Mouse (Mus musculus) embryonic facial prominence, embryonic 13.5 days (tissue): Measurements from ENCODE around the gene Irf2bpl. TPM values are rescaled to one million over a fixed set of nuclear protein-coding genes. Genes with fewer than 3 reads are reported as not detected.

Source experiments
- ATAC-seq: fragments of 200-750 bp; cut with Nextera tagmentation; 2 replicates; pipeline ENCODE4 v1.8.0; 2017; ENCODE audit warnings: low read depth; ENCODE audit not compliant: insufficient number of reproducible peaks, insufficient read depth, low FRiP score, low TSS enrichment
- H3K27ac ChIP-seq: fragments of 300-500 bp; sonication (generic); 2 replicates; pipeline ENCODE4 v1.5.1; 2015; ENCODE audit warnings: moderate library complexity, mild to moderate bottlenecking, inconsistent platforms
- H3K27me3 ChIP-seq: fragments of 300-500 bp; sonication (generic); 2 replicates; pipeline ENCODE4 v1.6.1; 2015; ENCODE audit warnings: mild to moderate bottlenecking, inconsistent platforms
- H3K36me3 ChIP-seq: fragments of 300-500 bp; sonication (generic); 2 replicates; pipeline ENCODE4 v1.6.1; 2015; ENCODE audit warnings: mild to moderate bottlenecking, inconsistent platforms
- H3K4me1 ChIP-seq: fragments of 300-500 bp; sonication (generic); 2 replicates; pipeline ENCODE4 v1.6.1; 2015; ENCODE audit warnings: inconsistent platforms
- H3K4me2 ChIP-seq: fragments of 300-500 bp; sonication (generic); 2 replicates; pipeline ENCODE4 v1.6.1; 2015; ENCODE audit warnings: moderate library complexity, mild to moderate bottlenecking, inconsistent platforms
- H3K4me3 ChIP-seq: fragments of 300-500 bp; sonication (generic); 2 replicates; pipeline ENCODE4 v1.5.1; 2015; ENCODE audit warnings: mild to moderate bottlenecking, inconsistent platforms
- H3K9ac ChIP-seq: fragments of 300-500 bp; sonication (generic); 2 replicates; pipeline ENCODE4 v1.6.1; 2015; ENCODE audit warnings: mild to moderate bottlenecking, inconsistent platforms
- H3K9me3 ChIP-seq: fragments of 300-500 bp; sonication (generic); 2 replicates; pipeline ENCODE4 v1.6.1; 2016; ENCODE audit warnings: inconsistent platforms
- WGBS: fragments of 180-500 bp; shearing (Covaris S2); methylation state at CpG from one replicate; pipeline ENCODE4 v1.1.7; 2015; ENCODE audit warnings: mixed read lengths; 5-methylcytosine and 5-hydroxymethylcytosine counted together
- polyA plus RNA-seq: library from polyadenylated mRNA; unstranded; fragments of >200 nt; fragmentation: Nextera tagmentation; extraction: Ambion mirVana; gene quantifications from 2 replicates; pipeline ENCODE4 v1.2.1, GENCODE M21; 2015

Irf2bpl gene
- polyA plus RNA-seq = 36.5 and 37.7 TPM in 2 replicates

DNA sequence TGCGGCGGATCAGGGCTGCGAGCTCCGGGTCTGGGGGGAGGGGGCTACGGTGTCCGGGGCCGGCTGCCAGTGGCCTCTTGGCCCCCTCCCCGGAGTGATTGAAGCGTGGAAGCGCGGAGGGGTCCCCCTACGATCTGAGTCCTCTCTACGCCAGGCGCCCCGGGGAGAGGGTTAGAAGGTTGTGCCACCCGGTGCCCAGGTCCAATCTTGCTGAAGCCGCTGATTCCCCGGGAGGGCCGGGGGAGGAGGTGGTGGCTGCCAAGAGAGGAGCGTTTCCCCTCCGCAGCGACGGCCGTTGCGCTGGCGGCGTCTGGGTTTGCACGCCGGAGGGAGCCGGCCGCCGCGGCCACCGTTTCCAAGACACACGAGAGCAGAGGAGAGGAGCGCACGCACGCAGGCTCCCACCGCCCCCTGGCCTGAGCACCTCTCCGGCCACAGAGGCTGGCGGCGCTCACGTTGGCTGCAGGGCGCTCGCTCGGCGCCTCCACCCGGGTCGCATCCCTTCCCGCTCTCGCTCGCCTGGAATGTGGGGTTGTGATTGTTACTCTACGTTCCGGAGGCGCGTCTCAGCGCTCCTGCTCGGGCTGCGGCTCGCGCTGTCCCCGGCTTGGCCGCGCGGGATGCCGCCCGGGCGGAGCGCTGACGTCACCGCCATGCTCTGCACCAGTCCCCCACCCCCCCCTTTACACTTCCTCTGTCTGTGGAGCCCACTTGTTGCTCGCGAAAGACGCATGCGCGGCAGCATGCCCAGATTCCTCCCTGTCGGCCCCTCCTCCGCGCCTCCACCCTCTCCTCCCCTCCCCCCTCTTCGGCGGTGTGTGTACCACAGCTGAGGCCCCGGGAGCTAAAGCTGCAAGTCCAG lies at the start of gene Irf2bpl:
Gene Irf2bpl (minus strand): TSS at position 602 of the 862 bp plus-strand sequence.
- peak within 1 kb of the TSS; percentile 91 for H3K4me3 ChIP-seq
- peaks cover 18% of the 10 kb centered on the region for H3K36me3 ChIP-seq
- peaks cover 68% of the 10 kb centered on the region for H3K4me1 ChIP-seq
- peak within 1 kb of the TSS; percentile 100 for H3K27ac ChIP-seq
- peak within 1 kb of the TSS; percentile 97 for H3K4me2 ChIP-seq
- ATAC-seq = peak; percentile 89
- no peaks in the 10 kb centered on the region for H3K9me3 ChIP-seq
- H3K27me3 ChIP-seq = no peaks in the 10 kb centered on the region
- under 1% methylated on average over 79 of the region's 82 CpGs for WGBS
- H3K9ac ChIP-seq = peak within 1 kb of the TSS; percentile 99

- Histone ChIP-seq H3K27me3 (no peaks in the 10 kb centered on the region), H3K4me3 (no peak overlapping the region), H3K4me1 (peaks cover 14% of the 10 kb centered on the region; the same call in 1 of the 2 replicates), H3K27ac (no peak overlapping the region), H3K4me2 (no peak overlapping the region), H3K9ac (no peak overlapping the region), H3K36me3 (no peaks in the 10 kb centered on the region), H3K9me3 (peaks cover 2% of the 10 kb centered on the region; the same call in 1 of the 2 replicates)
- 29% methylated on average over 6 of the region's 6 CpGs for WGBS
- no peak for ATAC-seq
Measured at GRCm38 (mm10) chr12:86932575-86932952, 48.0 kb upstream of the Irf2bpl start.

- H3K4me2 ChIP-seq = no peak overlapping the region
Measured at GRCm38 (mm10) chr12:86931919-86932574, 47.4 kb upstream of the Irf2bpl start.

GRCm38 (mm10) chr12:86930934-86931729 lies 46.5 kb upstream of the Irf2bpl start:
- no peaks in the 10 kb centered on the region for H3K36me3 ChIP-seq
- H3K4me2 ChIP-seq = no peak overlapping the region
- H3K27ac ChIP-seq = no peak overlapping the region
- H3K4me1 ChIP-seq = 0 out of 2 replicates have a peak, but pooled peaks cover 5% of the 10 kb centered on the region
- no peak overlapping the region for H3K9ac ChIP-seq
- WGBS = 68% methylated on average over 6 of the region's 6 CpGs
- H3K9me3 ChIP-seq = peaks cover 2% of the 10 kb centered on the region; the same call in 1 of the 2 replicates
- no peak overlapping the region for H3K4me3 ChIP-seq
- no peaks in the 10 kb centered on the region for H3K27me3 ChIP-seq
- ATAC-seq = no peak

More at GRCm38 (mm10) chr12:86931919-86932574, 47.4 kb upstream of the Irf2bpl start:
- H3K27ac ChIP-seq = no peak overlapping the region
- H3K9me3 ChIP-seq = peaks cover 2% of the 10 kb centered on the region; the same call in 1 of the 2 replicates
- no peaks in the 10 kb centered on the region for H3K36me3 ChIP-seq
- ATAC-seq = 0 out of 2 replicates have a peak, but pooled peaks have one; percentile 10
- WGBS = 11% methylated on average over 7 of the region's 7 CpGs
- H3K9ac ChIP-seq = no peak overlapping the region
- H3K4me1 ChIP-seq = peaks cover 11% of the 10 kb centered on the region; the same call in 1 of the 2 replicates
- no peaks in the 10 kb centered on the region for H3K27me3 ChIP-seq
- no peak overlapping the region for H3K4me3 ChIP-seq

DNA sequence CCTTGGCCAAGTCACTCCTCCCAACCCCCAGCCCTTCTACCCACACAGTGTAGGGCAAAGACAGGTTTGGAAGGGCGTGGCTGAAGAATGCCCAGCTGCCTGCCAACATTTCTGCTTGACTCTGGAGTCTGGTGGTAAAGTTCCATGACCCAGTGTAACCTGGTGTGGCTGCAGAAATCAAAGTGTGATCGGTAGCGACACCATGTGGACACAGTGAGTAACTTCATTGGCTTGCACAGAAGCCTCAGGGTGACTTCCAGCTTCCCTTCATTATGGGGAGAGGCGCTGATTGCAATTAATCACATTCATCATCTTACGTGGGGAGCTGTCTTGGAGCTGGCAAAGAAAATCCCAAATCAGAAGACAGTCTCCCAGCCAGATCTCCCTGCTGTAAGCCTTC lies 39.2 kb upstream of the Irf2bpl start:
- 5% methylated on average over 5 of the region's 5 CpGs for WGBS
- peak; percentile 72; the same call in 1 of the 2 replicates for ATAC-seq

DNA sequence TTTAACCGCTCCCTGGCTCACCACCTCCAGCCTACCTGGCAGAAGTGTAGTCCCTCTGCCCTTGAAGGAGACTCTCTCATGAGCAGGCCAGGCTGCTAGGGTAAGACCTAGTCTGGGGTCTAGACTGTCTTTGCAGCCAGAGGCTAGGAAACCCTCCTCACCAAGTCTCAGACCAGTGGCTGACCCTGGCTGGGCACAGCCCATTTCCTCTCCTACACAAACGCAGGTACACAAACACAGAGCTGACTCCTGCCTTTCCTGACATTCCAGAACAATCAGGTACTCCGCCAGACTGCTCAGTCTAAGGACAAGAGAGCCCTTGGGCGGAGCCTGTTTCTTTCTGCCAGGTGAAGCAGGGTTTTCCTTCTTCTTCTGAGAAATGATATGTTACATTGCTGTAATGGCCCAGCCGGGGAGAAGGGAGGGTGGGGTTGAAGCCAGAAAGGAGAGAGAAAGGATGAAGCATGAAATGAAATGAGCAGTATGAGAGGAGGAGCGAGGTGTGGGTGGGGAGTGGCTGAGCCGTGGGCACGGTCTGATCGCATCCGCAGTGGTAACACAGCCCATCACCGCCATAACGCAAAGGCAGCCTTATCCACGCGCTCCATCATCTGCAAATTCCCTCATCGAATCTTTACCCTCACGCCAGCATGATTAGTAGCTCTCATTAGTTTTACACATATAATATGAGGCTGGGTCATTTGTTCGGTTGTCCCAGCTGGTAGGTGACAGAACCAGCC lies 34.6 kb upstream of the Irf2bpl start:
- Histone ChIP-seq H3K9me3 (no peaks in the 10 kb centered on the region), H3K27me3 (peaks cover under 1% of the 10 kb centered on the region; the same call in 1 of the 2 replicates), H3K4me3 (no peak overlapping the region), H3K36me3 (no peaks in the 10 kb centered on the region), H3K4me2 (no peak overlapping the region), H3K27ac (peak overlapping the region; percentile 60), H3K4me1 (peaks cover 13% of the 10 kb centered on the region), H3K9ac (peak overlapping the region; percentile 32; the same call in 1 of the 2 replicates)
- no peak for ATAC-seq
- WGBS = 73% methylated on average over 17 of the region's 17 CpGs

More for the DNA sequence above, 39.2 kb upstream of the Irf2bpl start:
- H3K9ac ChIP-seq = no peak overlapping the region
- no peak overlapping the region for H3K4me2 ChIP-seq
- no peak overlapping the region for H3K27ac ChIP-seq
- no peaks in the 10 kb centered on the region for H3K36me3 ChIP-seq
- H3K4me1 ChIP-seq = peaks cover 6% of the 10 kb centered on the region
- H3K9me3 ChIP-seq = peaks cover 2% of the 10 kb centered on the region; the same call in 1 of the 2 replicates
- no peaks in the 10 kb centered on the region for H3K27me3 ChIP-seq
- no peak overlapping the region for H3K4me3 ChIP-seq

DNA sequence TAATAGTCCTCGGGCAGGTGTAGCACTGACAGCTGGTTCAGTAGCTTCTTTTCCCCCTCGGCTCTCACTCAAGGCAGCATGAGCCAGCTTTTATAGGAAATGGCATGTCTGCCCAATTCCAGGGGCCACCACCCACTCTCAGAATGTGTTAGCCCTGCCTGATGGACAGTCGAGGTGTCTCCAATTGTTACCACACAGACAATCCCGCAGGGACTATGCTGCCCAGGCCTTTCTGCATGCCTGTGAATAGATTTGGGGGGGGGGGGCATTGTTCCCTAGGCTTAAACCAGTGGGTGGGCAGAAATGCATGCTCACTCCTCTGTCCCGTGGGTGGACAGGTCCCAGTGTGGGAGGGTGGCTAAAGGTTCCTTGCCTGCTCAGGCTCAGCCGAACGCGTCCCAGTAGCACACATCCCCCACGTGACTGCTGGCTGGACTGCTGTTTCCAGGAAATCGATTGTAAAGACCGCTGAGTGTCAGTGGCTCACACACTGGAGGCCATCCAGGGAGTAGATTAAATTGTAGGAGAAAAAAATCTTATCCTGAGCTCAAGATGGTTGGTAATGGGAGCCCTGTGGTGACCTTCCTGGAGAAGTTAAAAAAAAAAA lies 33.9 kb upstream of the Irf2bpl start:
- no peak for ATAC-seq
- no peaks in the 10 kb centered on the region for H3K36me3 ChIP-seq
- peaks cover 13% of the 10 kb centered on the region for H3K4me1 ChIP-seq
- 28% methylated on average over 11 of the region's 11 CpGs for WGBS
- H3K9me3 ChIP-seq = no peaks in the 10 kb centered on the region
- H3K27ac ChIP-seq = peak overlapping the region; percentile 4
- peaks cover 8% of the 10 kb centered on the region; the same call in 1 of the 2 replicates for H3K27me3 ChIP-seq
- H3K4me3 ChIP-seq = no peak overlapping the region
- peak overlapping the region; percentile 32; the same call in 1 of the 2 replicates for H3K9ac ChIP-seq
- H3K4me2 ChIP-seq = no peak overlapping the region

DNA sequence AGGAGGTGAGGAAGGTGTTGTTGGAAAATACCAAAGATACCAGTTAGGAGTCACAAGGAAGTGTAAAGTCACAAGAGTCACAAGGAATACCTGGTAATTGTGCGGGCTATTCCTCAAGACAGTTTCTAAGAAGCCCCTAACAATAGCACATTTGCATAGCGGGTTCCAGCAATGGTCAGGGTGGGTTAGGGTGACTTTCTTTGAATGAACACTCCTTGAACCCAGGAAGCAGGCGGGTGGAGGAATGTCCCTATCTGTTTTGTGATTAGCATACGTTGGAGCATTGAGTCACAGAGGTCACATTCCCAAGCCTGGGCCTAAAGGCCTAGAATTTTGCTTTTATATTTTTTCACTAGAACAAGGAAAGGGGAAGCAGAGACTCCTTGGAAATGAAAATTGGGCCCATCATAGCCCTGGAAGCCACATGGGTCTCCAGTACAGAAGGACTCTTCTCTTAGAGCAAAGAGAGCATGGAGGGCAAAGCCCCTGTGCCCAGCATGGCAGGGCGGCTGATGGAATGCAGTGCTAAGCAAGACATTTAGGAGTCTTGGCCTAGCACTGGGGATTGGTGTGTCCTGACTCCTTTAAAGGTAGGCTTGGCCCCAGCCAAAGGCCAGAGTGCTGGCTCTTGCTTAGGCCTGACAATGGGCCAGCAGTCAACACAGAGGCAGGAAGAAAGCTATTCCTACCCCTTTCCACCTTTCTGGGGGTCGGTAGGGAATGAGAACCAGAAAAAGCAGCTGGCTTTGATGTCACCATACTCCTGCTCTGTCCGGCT lies 32.4 kb upstream of the Irf2bpl start:
- H3K9me3 ChIP-seq = no peaks in the 10 kb centered on the region

DNA sequence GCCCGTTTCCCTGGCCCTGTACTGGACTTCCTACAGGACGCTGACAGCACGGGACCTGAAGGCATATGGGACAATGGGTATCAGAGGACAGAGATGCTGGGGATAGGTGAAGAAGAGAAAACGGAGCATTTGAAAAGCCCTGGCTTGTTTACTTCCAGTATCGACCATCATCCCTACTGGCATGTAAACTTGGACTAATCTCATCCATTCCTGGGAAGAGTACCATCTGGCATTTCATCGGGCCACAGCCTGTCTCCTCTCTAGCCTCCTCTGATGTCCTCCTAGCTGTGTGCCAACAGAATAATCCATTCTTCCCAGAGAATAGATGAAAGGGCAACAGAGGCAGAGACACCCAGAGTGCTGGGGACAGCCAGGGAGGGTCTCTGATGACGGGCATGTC lies 31.0 kb upstream of the Irf2bpl start:
- peaks cover 8% of the 10 kb centered on the region; the same call in 1 of the 2 replicates for H3K27me3 ChIP-seq
- no peak overlapping the region for H3K27ac ChIP-seq
- H3K4me3 ChIP-seq = no peak overlapping the region
- no peaks in the 10 kb centered on the region for H3K9me3 ChIP-seq
- H3K9ac ChIP-seq = no peak overlapping the region
- H3K4me2 ChIP-seq = no peak overlapping the region
- H3K36me3 ChIP-seq = no peaks in the 10 kb centered on the region
- 73% methylated on average over 7 of the region's 7 CpGs for WGBS
- H3K4me1 ChIP-seq = peaks cover 30% of the 10 kb centered on the region
- no peak for ATAC-seq

More for the DNA sequence above, 32.4 kb upstream of the Irf2bpl start:
- H3K4me1 ChIP-seq = peaks cover 22% of the 10 kb centered on the region
- H3K27ac ChIP-seq = no peak overlapping the region
- no peak overlapping the region for H3K4me2 ChIP-seq
- ATAC-seq = no peak
- H3K36me3 ChIP-seq = no peaks in the 10 kb centered on the region
- H3K4me3 ChIP-seq = no peak overlapping the region
- H3K9ac ChIP-seq = no peak overlapping the region
- peaks cover 8% of the 10 kb centered on the region; the same call in 1 of the 2 replicates for H3K27me3 ChIP-seq
- 78% methylated on average over 7 of the region's 7 CpGs for WGBS
